Mouse (Mus musculus): ENCODE results near the gene Nipal1. TPM values are rescaled to one million over a fixed set of nuclear protein-coding genes. Genes with fewer than 3 reads are reported as not detected.
A peak's percentile ranks its signal among the peaks of the same experiment; 100 is the strongest.

Gene Nipal1
- total and polyA plus RNA-seq, 3 experiments: 0.35 TPM; not detected in 2

- no peaks in the 10 kb centered on the region; the same call in 1 of the 2 replicates for H3K79me2 ChIP-seq (ENCODE audit: control insufficient read depth, insufficient read depth, low read length, poor library complexity)
- TF ChIP-seq BHLHE40 (IDR thresholded peaks at IDR 0.05; ENCODE audit: borderline replicate concordance, low read depth, low read length) (peak; percentile 56; the same call in 1 of the 2 replicates), MXI1 (IDR thresholded peaks at IDR 0.05; ENCODE audit: low read depth, low read length) (peak; percentile 75), ETS1 (IDR thresholded peaks at IDR 0.05; ENCODE audit: low read depth, low read length) (peak; percentile 88), ELF1 (IDR thresholded peaks at IDR 0.05; ENCODE audit: low read depth, low read length) (peak; percentile 71), SMC3 (IDR thresholded peaks at IDR 0.05; ENCODE audit: low read depth, low read length) (no peak), SIN3A (IDR thresholded peaks at IDR 0.05; ENCODE audit: low read length) (peak; percentile 80), MAZ (IDR thresholded peaks at IDR 0.05; ENCODE audit: low read depth, low read length) (0 out of 2 replicates have a peak, but pooled peaks have one; percentile 53), EP300 (IDR thresholded peaks at IDR 0.05; ENCODE audit: low read depth in 1 of 2, low read length in 2 of 2) (peak; percentile 57 to 60), RCOR1 (IDR thresholded peaks at IDR 0.05; ENCODE audit: low read depth, low read length) (peak; percentile 51; the same call in 1 of the 2 replicates), UBTF (IDR thresholded peaks at IDR 0.05; ENCODE audit: borderline replicate concordance, insufficient read depth, low read depth, low read length) (no peak), MYC (IDR thresholded peaks at IDR 0.05; ENCODE audit: low read depth, low read length) (peak; percentile 78), GATA1 (IDR thresholded peaks at IDR 0.05; ENCODE audit: low read depth, low read length) (peak; percentile 58), MAX (IDR thresholded peaks at IDR 0.05; ENCODE audit: low read length) (peak; percentile 72), TCF12 (IDR thresholded peaks at IDR 0.05; ENCODE audit: low read depth, low read length) (peak; percentile 35; the same call in 1 of the 2 replicates), ZC3H11A (IDR thresholded peaks at IDR 0.05; ENCODE audit: low read depth, low read length) (no peak), NELFE (IDR thresholded peaks at IDR 0.05; ENCODE audit: low read depth, low read length) (no peak), GABPA (IDR thresholded peaks at IDR 0.05; ENCODE audit: low read depth, low read length) (no peak)
- peak; percentile 77 for DNase-seq (ENCODE audit: low read depth, low spot score)
Measured at GRCm38 (mm10) chr5:72636122-72636521, 11.5 kb upstream of the Nipal1 start.

GRCm38 (mm10) chr5:72636576-72636975 lies 11.0 kb upstream of the Nipal1 start:
- TF ChIP-seq POLR2AphosphoS5 (IDR thresholded peaks at IDR 0.05; ENCODE audit: borderline replicate concordance, low read depth, low read length) (no peak), USF1 (IDR thresholded peaks at IDR 0.05; ENCODE audit: low read depth, low read length) (no peak), JUND (IDR thresholded peaks at IDR 0.05; ENCODE audit: low read depth, low read length) (no peak), TBP (IDR thresholded peaks at IDR 0.05; ENCODE audit: low read depth, low read length) (no peak), MEF2A (IDR thresholded peaks at IDR 0.05; ENCODE audit: extremely low read depth, insufficient replicate concordance, low read depth, low read length, poor library complexity, severe bottlenecking) (no peak), MXI1 (IDR thresholded peaks at IDR 0.05; ENCODE audit: low read depth, low read length) (no peak), ETS1 (IDR thresholded peaks at IDR 0.05; ENCODE audit: low read depth, low read length) (no peak), GABPA (IDR thresholded peaks at IDR 0.05; ENCODE audit: low read depth, low read length) (no peak), KAT2A (conservative IDR thresholded peaks at IDR 0.05; ENCODE audit: low read depth, low read length) (no peak), MYB (IDR thresholded peaks at IDR 0.05; ENCODE audit: low read depth, low read length) (no peak), RCOR1 (IDR thresholded peaks at IDR 0.05; ENCODE audit: low read depth, low read length) (no peak), SIN3A (IDR thresholded peaks at IDR 0.05; ENCODE audit: low read length) (no peak), ZMIZ1 (IDR thresholded peaks at IDR 0.05; ENCODE audit: low read depth, low read length) (no peak), ZC3H11A (IDR thresholded peaks at IDR 0.05; ENCODE audit: low read depth, low read length) (no peak), E2F4 (IDR thresholded peaks at IDR 0.05; ENCODE audit: borderline replicate concordance, low read depth, low read length) (no peak), TCF12 (IDR thresholded peaks at IDR 0.05; ENCODE audit: low read depth, low read length) (no peak), NRF1 (IDR thresholded peaks at IDR 0.05; ENCODE audit: insufficient read depth, low read depth, low read length, poor library complexity, severe bottlenecking) (no peak), POLR2AphosphoS2 (IDR thresholded peaks at IDR 0.05; ENCODE audit: low read length) (no peak)
- H3K4me3 ChIP-seq (ENCODE audit: control insufficient read depth in 1 of 2, insufficient read depth in 1 of 2, low read depth in 2 of 2, low read length in 2 of 2): 0 out of 4 replicates have a peak overlapping the region, but pooled peaks of 1 of the 2 experiments have one; percentile 13
- peaks cover 10 to 17% of the 10 kb centered on the region in 2 experiments for H3K4me1 ChIP-seq (ENCODE audit: control insufficient read depth in 1 of 2, insufficient read depth in 2 of 2, low read length in 2 of 2)
- H3K9me3 ChIP-seq (replicated peaks; ENCODE audit: insufficient read depth, low read length): no peaks in the 10 kb centered on the region
- H3K27ac ChIP-seq (ENCODE audit: control insufficient read depth, low read depth, low read length): no peak overlapping the region
- H3K79me2 ChIP-seq (ENCODE audit: control insufficient read depth, insufficient read depth, low read length, poor library complexity): no peaks in the 10 kb centered on the region; the same call in 1 of the 2 replicates
- H3K9ac ChIP-seq (ENCODE audit: control insufficient read depth, low read depth, low read length, poor library complexity, severe bottlenecking): no peak overlapping the region
- peaks cover 0 to 13% of the 10 kb centered on the region in 2 experiments; a peak in 2 of 4 replicates for H3K36me3 ChIP-seq (ENCODE audit: control insufficient read depth in 1 of 2, insufficient read depth in 2 of 2, low read length in 2 of 2)
- DNase-seq (ENCODE audit: low read depth, low spot score): no peak
- H3K27me3 ChIP-seq (ENCODE audit: control insufficient read depth in 1 of 2, insufficient read depth in 2 of 2, low read length in 2 of 2): no peaks in the 10 kb centered on the region

More at GRCm38 (mm10) chr5:72636122-72636521, 11.5 kb upstream of the Nipal1 start:
- Histone ChIP-seq H3K4me1 (ENCODE audit: control insufficient read depth in 1 of 2, insufficient read depth in 2 of 2, low read length in 2 of 2) (peaks cover 10 to 17% of the 10 kb centered on the region in 2 experiments), H3K9me3 (replicated peaks; ENCODE audit: insufficient read depth, low read length) (no peaks in the 10 kb centered on the region), H3K36me3 (ENCODE audit: control insufficient read depth in 1 of 2, insufficient read depth in 2 of 2, low read length in 2 of 2) (peaks cover 0 to 13% of the 10 kb centered on the region in 2 experiments; a peak in 2 of 4 replicates), H3K4me3 (ENCODE audit: control insufficient read depth in 1 of 2, insufficient read depth in 1 of 2, low read depth in 2 of 2, low read length in 2 of 2) (peak overlapping the region in 1 of 2 experiments; percentile 30; a peak in 1 of 4 replicates), H3K9ac (ENCODE audit: control insufficient read depth, low read depth, low read length, poor library complexity, severe bottlenecking) (peak overlapping the region; percentile 32; the same call in 1 of the 2 replicates), H3K27ac (ENCODE audit: control insufficient read depth, low read depth, low read length) (peak overlapping the region; percentile 37; the same call in 1 of the 2 replicates), H3K27me3 (ENCODE audit: control insufficient read depth in 1 of 2, insufficient read depth in 2 of 2, low read length in 2 of 2) (no peaks in the 10 kb centered on the region)
